Mouse (Mus musculus) adipocyte (in vitro differentiated cells): ENCODE data around the gene Ing5.
"Not testable (repeated sequence)": the region's sequence is repeated elsewhere in the genome, so short reads cannot be mapped to it uniquely, and the experiment has no call there.

Source experiments
- DNase-seq: peaks from one replicate; pipeline ENCODE4 v3.0.0-alpha.2; 2016; ENCODE audit warnings: low spot score

Gene Ing5

GRCm38 (mm10) chr1:93861048-93861447, 57.3 kb downstream of the Ing5 start, which contains the start of gene Gal3st2:
Gene Gal3st2 (plus strand): TSS chr1:93861306.
- not testable (repeated sequence) for DNase-seq
